Mouse (Mus musculus) retina, postnatal 1 day (tissue): Measurements from ENCODE around the gene Fam122a.

ENCODE experiments used
- DNase-seq: peaks from one replicate; pipeline ENCODE4 v3.0.0-alpha.2; 2012

Gene Fam122a

GRCm38 (mm10) chr19:24476929-24477882 lies at the start of gene Fam122a:
Gene Fam122a (minus strand): TSS chr19:24477356.
- peak; percentile 97 for DNase-seq

- peak; percentile 41 for DNase-seq
Measured at GRCm38 (mm10) chr19:24523476-24524313, 46.5 kb upstream of the Fam122a start.

DNA sequence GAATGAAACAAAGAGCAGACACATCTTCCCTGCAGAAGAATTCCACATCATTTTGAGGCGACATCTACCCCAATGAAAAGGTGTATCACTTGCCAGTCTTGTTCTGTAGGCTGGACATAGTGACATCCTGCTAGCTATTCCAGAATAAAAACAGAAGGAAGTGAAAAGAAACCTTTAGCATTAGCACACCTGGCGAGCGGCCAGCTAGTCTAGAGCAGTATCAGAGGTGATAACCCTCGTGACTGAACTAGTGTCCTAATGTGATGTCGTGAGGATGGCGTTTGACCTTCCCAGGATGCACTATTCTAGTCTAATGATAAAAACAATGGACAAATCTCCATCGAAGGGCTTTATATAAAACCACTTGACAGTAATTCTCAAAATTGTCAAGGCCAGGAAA lies 44.8 kb upstream of the Fam122a start:
- no peak for DNase-seq

DNA sequence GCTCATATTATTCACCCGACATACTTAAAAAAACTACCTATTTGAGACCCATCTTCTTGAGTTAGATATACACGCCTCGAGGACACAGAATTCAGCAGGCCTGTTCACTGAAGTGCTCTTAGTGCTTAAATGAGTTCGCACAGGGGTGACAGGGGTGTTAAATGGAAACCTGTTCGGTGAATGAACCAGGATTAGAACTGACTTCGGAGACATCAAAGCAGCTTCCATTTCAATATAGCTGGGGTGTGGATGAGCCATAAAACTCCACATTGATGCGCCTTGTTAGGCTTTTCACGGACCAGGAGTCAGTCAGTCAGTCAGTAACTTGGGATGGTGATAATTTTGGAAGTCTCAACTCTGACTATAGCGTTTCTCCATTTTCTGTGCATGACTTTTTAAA lies 44.0 kb upstream of the Fam122a start:
- DNase-seq = no peak

GRCm38 (mm10) chr19:24519732-24520409 lies 42.7 kb upstream of the Fam122a start:
- DNase-seq = no peak

GRCm38 (mm10) chr19:24518384-24518783 lies 41.2 kb upstream of the Fam122a start:
- DNase-seq = no peak

GRCm38 (mm10) chr19:24517057-24517456 lies 39.9 kb upstream of the Fam122a start:
- no peak for DNase-seq

DNA sequence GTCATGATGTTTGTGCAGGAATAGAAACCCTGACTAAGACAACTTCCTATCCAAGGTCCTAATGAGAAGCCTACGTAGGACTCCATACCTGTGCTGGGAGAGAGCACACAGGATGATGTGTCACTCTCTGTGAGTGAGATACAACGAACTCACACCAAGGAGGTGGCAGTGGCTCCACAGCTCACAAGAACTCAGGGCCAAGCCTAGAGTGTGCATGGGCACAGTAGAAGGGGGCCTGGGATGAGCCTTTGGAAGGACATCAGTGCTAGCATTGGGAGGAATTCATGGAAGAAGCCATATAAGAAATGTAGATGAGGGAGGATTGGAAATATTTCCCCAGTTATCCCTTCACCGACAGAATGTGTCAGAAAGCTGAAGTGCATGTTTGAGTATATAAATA lies 38.8 kb upstream of the Fam122a start:
- DNase-seq = no peak

- DNase-seq = no peak
Measured at GRCm38 (mm10) chr19:24514661-24515642, 37.8 kb upstream of the Fam122a start.

- DNase-seq = no peak
Measured at GRCm38 (mm10) chr19:24513105-24513843, 36.1 kb upstream of the Fam122a start.

- DNase-seq = no peak
Measured at GRCm38 (mm10) chr19:24511939-24512338, 34.8 kb upstream of the Fam122a start.

DNA sequence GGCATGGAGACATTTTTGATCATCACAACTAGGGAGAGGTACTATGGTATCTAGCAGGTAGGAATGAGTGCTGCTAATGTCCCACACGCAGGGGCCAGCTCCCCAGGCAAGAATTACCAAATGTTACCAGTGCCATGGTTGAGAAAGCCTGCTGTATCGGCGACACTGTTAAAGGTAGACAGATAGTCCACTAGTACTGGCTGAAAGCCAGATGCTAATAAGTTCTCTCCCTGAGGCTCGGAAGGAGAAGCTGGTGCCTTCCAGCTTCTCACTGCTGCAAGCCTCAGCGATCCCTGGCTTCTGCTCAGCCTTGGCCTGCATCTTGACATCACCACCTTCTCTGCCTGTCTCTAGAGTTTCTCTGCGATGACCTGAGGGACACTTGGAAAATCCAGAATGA lies 32.2 kb upstream of the Fam122a start:
- DNase-seq = no peak

- DNase-seq = no peak
Measured at GRCm38 (mm10) chr19:24508087-24508767, 31.1 kb upstream of the Fam122a start.

- DNase-seq = no peak
Measured at GRCm38 (mm10) chr19:24502736-24503421, 25.7 kb upstream of the Fam122a start.

- DNase-seq = no peak
Measured at GRCm38 (mm10) chr19:24501525-24501924, 24.4 kb upstream of the Fam122a start.

DNA sequence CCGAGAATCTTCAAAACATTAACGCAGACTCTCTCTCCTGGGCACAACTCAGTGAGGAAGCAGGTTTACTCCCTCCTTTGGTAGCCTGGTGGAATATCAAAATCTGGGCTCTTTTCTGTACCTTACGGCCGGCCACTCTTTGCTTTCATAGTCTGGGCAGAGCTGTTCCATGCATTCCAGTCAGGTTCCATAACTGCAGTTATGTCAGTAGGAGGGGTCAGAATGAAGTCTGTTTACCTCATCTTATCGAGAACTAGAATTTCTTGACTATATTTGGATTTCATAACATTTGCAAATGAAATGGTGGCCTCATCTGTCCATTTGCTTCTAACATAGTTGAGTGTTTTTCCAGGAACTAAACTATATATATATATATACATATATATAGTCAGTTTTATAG lies 23.3 kb upstream of the Fam122a start:
- DNase-seq = no peak

- no peak for DNase-seq
Measured at GRCm38 (mm10) chr19:24499291-24499690, 22.1 kb upstream of the Fam122a start.

DNA sequence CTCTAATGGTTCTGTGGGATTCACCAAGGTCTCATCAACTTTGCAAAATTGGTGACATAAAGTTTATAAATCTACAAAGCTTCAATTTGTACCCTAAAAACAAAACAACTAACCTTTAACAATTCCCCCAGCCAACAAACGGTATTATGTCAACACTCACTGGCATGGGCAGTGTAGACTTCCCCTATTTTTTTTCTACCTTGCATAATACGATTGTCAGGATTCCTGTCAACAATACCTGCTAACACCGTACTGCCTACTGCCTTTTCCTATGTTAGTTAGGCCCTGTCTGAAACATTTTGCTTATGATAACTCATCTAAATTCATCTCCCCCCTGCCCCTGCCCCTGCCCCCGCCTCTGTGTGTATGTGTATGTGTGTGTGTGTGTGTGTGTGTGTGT lies 16.7 kb upstream of the Fam122a start:
- no peak for DNase-seq

DNA sequence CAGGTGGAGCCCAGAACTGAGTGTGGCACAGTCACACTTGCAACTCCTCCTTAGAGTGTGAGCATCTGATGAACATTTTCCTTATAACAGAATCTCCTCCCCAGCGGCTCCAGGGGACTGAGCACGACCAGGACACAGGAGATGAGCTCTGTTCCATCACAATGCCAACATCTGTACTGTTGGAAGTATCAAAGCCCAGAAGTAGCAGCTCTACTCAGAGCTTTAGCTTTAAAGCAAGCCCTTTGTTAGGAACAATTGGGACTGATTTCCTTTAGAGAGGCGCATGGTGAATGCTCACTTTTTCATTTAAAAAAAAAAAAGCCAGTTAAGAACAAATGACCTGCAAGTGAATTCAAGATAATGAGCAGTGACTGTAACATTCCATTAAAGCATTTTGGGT lies 14.7 kb upstream of the Fam122a start:
- DNase-seq = no peak

DNA sequence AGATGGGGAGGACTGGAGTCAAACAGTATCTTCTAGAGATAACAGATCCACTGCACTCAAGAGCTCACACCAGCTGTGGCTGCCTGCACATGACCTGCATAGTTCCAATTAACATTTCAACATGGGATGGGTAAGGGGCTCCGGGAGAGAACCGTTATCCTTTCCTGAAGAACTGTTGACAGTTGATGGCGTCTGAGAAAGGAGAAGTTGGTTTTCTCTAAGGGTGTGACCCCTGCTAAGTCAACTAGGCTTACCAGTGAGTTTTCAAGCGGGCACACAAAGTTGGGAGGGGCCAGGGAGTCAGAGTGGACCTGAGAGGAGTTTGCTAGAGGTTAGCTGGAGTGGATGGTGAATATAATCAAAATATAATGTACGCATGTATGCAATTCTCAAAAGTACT lies 13.1 kb upstream of the Fam122a start:
- DNase-seq = no peak
